Mouse (Mus musculus): Measurements from ENCODE around the gene Pde11a.
"Not testable (repeated sequence)": the region's sequence is repeated elsewhere in the genome, so short reads cannot be mapped to it uniquely, and the experiment has no call there.

GRCm38 (mm10) chr2:75976070-75976469 is 362.5 kb downstream of the Pde11a start:
- not testable (repeated sequence) for TF ChIP-seq POLR2A (IDR thresholded peaks at IDR 0.05; ENCODE audit: low read depth, low read length); CTCF (IDR thresholded peaks at IDR 0.05; ENCODE audit: extremely low read depth, insufficient read length, insufficient replicate concordance, low read depth, low read length)

All from small intestine, adult 2 months (tissue).